Mouse (Mus musculus) gastrocnemius, postnatal 10 days (tissue): ENCODE measurements around the gene Mrps34. TPM values are rescaled to one million over a fixed set of nuclear protein-coding genes. Genes with fewer than 3 reads are reported as not detected.

Experiments
- DNase-seq: peaks from one replicate; pipeline ENCODE4 v3.0.0; 2021; ENCODE audit warnings: mixed read lengths
- total RNA-seq, 2 experiments: library from RNA; stranded (reverse); gene quantifications; 2 replicates each; pipeline ENCODE4 v1.2.3; 2021

The Mrps34 gene
- total RNA-seq, 2 experiments from 2014 or later = 108 to 121 TPM

- no peak for DNase-seq
Measured at GRCm38 (mm10) chr17:24881738-24882440, 13.0 kb upstream of the Mrps34 start.

- no peak for DNase-seq
Measured at GRCm38 (mm10) chr17:24884391-24884790, 10.5 kb upstream of the Mrps34 start.

- no peak for DNase-seq
Measured at GRCm38 (mm10) chr17:24885356-24886133, 9.4 kb upstream of the Mrps34 start.

GRCm38 (mm10) chr17:24886134-24886931, 8.6 kb upstream of the Mrps34 start, which contains the start of the genes Nubp2 and Spsb3:
Gene Nubp2, minus strand, starts transcription at chr17:24886349.
Gene Spsb3, plus strand, starts transcription at chr17:24886643.
- peak; percentile 99 for DNase-seq

- no peak for DNase-seq
Measured at GRCm38 (mm10) chr17:24886932-24887271, 8.0 kb upstream of the Mrps34 start.

- DNase-seq = no peak
Measured at GRCm38 (mm10) chr17:24887291-24888080, 7.4 kb upstream of the Mrps34 start.

- DNase-seq = no peak
Measured at GRCm38 (mm10) chr17:24888862-24889261, 6.1 kb upstream of the Mrps34 start.

GRCm38 (mm10) chr17:24890151-24891092, 4.5 kb upstream of the Mrps34 start:
- DNase-seq = no peak

GRCm38 (mm10) chr17:24891321-24891720, 3.6 kb upstream of the Mrps34 start:
- no peak for DNase-seq

- DNase-seq = no peak
Measured at GRCm38 (mm10) chr17:24892785-24893184, 2.1 kb upstream of the Mrps34 start.

GRCm38 (mm10) chr17:24893276-24893675, 1.6 kb upstream of the Mrps34 start:
- DNase-seq = no peak

GRCm38 (mm10) chr17:24894061-24894994, 588 bp upstream of the Mrps34 start:
- no peak for DNase-seq

- DNase-seq = no peak
Measured at GRCm38 (mm10) chr17:24895571-24896240, 790 bp downstream of the Mrps34 start.

GRCm38 (mm10) chr17:24896241-24896992, 1.5 kb downstream of the Mrps34 start, which contains the start of gene Nme3:
Gene Nme3, plus strand, starts transcription at chr17:24896500.
- DNase-seq = peak; percentile 77

- DNase-seq = no peak
Measured at GRCm38 (mm10) chr17:24896993-24897269, 2.0 kb downstream of the Mrps34 start.

- DNase-seq = no peak
Measured at GRCm38 (mm10) chr17:24897600-24897999, 2.7 kb downstream of the Mrps34 start.

GRCm38 (mm10) chr17:24898041-24898854, 3.3 kb downstream of the Mrps34 start:
- DNase-seq = no peak
